Mouse (Mus musculus): Measurements from ENCODE around the gene Akap11. TPM values are rescaled to one million over a fixed set of nuclear protein-coding genes. Genes with fewer than 3 reads are reported as not detected.

The Akap11 gene
- polyA plus RNA-seq, 1 experiment from 2014 or later = 32.4 TPM

DNA sequence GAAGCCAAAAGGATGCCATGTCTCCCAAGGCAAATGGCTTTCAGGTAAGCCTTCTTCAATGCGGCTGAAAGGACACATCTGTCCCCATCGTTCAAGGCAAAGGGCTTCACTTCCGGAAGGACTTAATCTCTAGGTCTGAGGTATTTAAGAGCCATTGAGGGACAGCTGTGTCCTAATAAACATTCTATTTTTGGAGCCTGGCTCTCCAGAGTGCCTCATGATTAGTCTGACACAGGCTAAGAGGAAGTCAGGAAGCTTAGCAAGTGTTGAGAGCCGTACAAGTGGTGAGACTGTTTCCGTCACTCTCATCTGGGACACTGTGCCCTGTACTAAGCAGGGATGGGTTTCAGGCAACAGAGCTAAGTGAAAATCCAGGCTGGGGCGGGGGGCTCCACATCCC is 12.2 kb upstream of the Akap11 start:
- no peaks in the 10 kb centered on the region for H3K4me1 ChIP-seq
- no peak overlapping the region for H3K27ac ChIP-seq (replicated peaks)
- H3K36me3 ChIP-seq = no peaks in the 10 kb centered on the region
- no peaks in the 10 kb centered on the region for H3K9me3 ChIP-seq (replicated peaks)
- 79% methylated on average over 6 of the region's 6 CpGs for WGBS
- H3K27me3 ChIP-seq (replicated peaks) = no peaks in the 10 kb centered on the region
- H3K4me3 ChIP-seq (replicated peaks) = no peak overlapping the region
- H3K4me2 ChIP-seq = no peak overlapping the region
- no peak overlapping the region for H3K9ac ChIP-seq (replicated peaks)
- no peak for ATAC-seq (ENCODE audit: low FRiP score)

DNA sequence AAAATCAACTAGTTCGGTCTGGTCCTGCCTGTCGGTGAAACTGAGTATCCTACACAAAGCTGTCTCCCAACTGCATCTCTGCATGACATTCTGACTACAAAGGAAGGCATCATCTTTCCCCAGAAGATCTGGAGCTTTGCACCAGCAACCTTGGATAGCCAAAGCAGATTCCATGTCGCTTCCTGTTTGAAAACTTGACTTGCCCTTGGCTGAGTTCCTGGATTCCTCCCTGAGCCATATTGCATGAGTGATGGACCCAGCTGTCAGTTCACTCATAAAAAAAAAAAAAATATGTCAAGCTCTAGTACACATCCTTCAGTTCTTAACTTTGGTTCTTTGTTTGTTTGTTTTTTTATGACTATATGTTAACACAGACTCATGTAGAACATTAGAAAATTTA is 4.7 kb upstream of the Akap11 start:
- Histone ChIP-seq H3K9ac (replicated peaks) (no peak overlapping the region), H3K4me2 (no peak overlapping the region), H3K27ac (replicated peaks) (no peak overlapping the region), H3K4me1 (peaks cover 13% of the 10 kb centered on the region; the same call in 1 of the 2 replicates), H3K36me3 (no peaks in the 10 kb centered on the region), H3K9me3 (replicated peaks) (no peaks in the 10 kb centered on the region), H3K4me3 (replicated peaks) (no peak overlapping the region), H3K27me3 (replicated peaks) (no peaks in the 10 kb centered on the region)
- ATAC-seq (ENCODE audit: low FRiP score) = no peak
- WGBS = 93% methylated on average over 3 of the region's 3 CpGs

DNA sequence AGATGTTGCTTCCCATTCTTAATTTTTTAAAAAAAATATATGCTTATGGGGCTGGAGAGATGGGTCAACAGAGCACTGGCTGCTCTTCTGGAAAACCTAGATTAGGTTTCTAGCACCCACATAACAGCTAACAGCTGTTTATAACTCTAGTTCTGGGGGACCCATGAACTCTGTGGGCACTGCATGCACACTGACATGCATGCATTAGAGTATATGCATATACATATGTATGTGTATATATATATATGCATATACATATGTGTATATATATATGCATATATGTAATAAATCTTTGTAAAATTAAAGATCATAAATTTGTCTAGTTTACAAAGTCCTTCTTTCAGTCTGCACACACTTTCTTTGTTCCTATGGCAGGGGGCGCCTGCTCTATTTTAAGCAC is 3.2 kb upstream of the Akap11 start:
- 100% methylated on average over 1 of the region's 1 CpGs for WGBS
- Histone ChIP-seq H3K9ac (replicated peaks) (no peak overlapping the region), H3K36me3 (no peaks in the 10 kb centered on the region), H3K27me3 (replicated peaks) (no peaks in the 10 kb centered on the region), H3K4me3 (replicated peaks) (no peak overlapping the region), H3K27ac (replicated peaks) (no peak overlapping the region), H3K4me1 (peaks cover 23% of the 10 kb centered on the region), H3K9me3 (replicated peaks) (no peaks in the 10 kb centered on the region), H3K4me2 (no peak overlapping the region)
- no peak for ATAC-seq (ENCODE audit: low FRiP score)

DNA sequence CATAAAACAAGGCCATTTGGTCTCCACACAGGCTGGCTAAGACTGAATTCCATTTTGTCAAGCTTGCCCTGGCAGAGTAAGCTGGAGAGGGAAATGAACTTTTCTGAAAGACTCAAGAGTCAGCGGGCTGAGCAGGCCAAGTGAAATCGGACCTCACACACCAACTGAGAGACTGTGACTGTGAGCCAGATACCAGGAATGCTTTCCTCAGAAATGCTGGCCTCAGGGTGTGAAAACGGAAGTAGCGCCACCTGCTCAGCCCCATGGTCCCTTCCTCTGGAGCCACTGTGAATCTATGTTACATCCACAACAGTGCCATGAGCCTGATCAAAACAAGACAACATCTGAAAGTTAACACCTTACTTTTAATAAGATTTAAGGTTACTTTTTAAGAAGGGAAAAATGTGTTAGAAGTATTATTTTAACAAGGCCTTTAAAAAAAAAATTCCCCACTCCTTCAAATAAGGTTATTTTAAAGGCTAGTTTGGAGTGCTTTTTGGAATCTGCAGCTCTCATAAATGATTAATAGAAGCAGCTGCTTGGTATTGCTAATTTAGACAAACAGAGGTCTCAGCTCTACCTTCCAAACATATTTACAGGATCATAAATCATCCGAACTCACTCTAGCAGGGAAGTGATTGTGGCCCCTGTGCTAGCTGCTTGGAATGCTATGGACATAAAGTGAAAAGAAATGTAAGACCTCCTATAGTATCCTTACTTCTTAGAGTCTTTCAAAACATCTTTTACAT is 2.1 kb upstream of the Akap11 start:
- ATAC-seq (ENCODE audit: low FRiP score) = no peak
- no peaks in the 10 kb centered on the region for H3K9me3 ChIP-seq (replicated peaks)
- no peak overlapping the region for H3K4me3 ChIP-seq (replicated peaks)
- 47% methylated on average over 5 of the region's 5 CpGs for WGBS
- peaks cover 32% of the 10 kb centered on the region for H3K4me1 ChIP-seq
- no peak overlapping the region for H3K9ac ChIP-seq (replicated peaks)
- no peaks in the 10 kb centered on the region for H3K36me3 ChIP-seq
- H3K27ac ChIP-seq (replicated peaks) = no peak overlapping the region
- H3K4me2 ChIP-seq = no peak overlapping the region
- no peaks in the 10 kb centered on the region for H3K27me3 ChIP-seq (replicated peaks)

DNA sequence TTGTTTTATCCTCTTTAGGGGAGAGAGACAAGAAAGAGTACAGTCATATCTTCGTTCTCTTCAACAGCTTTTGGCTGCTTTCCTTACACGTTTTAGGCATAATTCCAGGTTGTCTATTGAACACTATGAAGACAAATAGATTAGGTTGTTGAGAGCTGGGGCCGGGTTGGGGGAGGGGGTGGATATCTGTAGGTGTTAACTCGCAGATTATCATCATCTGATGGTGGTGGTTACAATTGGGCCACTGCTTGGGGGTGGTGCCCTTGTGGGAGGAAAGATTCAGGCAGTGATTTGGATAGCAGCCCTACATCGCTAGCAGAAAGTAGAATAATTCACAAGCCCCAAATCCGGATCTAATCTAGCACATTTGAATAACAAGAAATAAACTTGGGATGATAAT is 943 bp upstream of the Akap11 start:
- Histone ChIP-seq H3K9me3 (replicated peaks) (no peaks in the 10 kb centered on the region), H3K4me1 (peaks cover 35% of the 10 kb centered on the region), H3K4me2 (peak overlapping the region; percentile 80), H3K4me3 (replicated peaks) (peak overlapping the region; percentile 97), H3K9ac (replicated peaks) (peak overlapping the region; percentile 60; the same call in 1 of the 2 replicates), H3K36me3 (no peaks in the 10 kb centered on the region), H3K27me3 (replicated peaks) (no peaks in the 10 kb centered on the region), H3K27ac (replicated peaks) (peak overlapping the region; percentile 96)
- 30% methylated on average over 6 of the region's 6 CpGs for WGBS
- peak; percentile 4; the same call in 1 of the 2 replicates for ATAC-seq (ENCODE audit: low FRiP score)

DNA sequence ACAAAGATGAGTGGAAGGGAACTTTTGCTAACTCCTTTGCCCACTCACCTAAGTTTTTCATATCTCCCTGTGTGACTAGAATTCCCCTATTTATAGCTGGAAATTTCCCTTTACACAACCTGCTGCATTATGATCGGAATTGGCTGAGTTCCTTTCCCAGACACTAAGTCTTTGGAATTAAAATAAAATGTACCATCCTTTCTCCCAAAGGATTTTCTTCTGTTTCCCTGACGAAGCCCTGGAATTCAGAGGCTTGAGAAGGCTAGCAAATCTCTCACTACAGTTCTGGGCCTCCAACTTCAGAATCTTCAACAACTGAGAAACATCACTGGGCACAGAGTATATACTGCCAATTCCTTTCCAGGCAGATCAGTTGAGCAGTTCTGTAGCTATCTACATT is 1.2 kb downstream of the Akap11 start:
- no peaks in the 10 kb centered on the region for H3K36me3 ChIP-seq
- H3K4me1 ChIP-seq = peaks cover 43% of the 10 kb centered on the region
- H3K9ac ChIP-seq (replicated peaks) = peak overlapping the region; percentile 98
- H3K4me3 ChIP-seq (replicated peaks) = peak overlapping the region; percentile 97
- peak overlapping the region; percentile 96; the same call in 1 of the 2 replicates for H3K27ac ChIP-seq (replicated peaks)
- no peaks in the 10 kb centered on the region for H3K27me3 ChIP-seq (replicated peaks)
- no peaks in the 10 kb centered on the region for H3K9me3 ChIP-seq (replicated peaks)
- ATAC-seq (ENCODE audit: low FRiP score) = no peak
- H3K4me2 ChIP-seq = peak overlapping the region; percentile 80
- 24% methylated on average over 2 of the region's 2 CpGs for WGBS

DNA sequence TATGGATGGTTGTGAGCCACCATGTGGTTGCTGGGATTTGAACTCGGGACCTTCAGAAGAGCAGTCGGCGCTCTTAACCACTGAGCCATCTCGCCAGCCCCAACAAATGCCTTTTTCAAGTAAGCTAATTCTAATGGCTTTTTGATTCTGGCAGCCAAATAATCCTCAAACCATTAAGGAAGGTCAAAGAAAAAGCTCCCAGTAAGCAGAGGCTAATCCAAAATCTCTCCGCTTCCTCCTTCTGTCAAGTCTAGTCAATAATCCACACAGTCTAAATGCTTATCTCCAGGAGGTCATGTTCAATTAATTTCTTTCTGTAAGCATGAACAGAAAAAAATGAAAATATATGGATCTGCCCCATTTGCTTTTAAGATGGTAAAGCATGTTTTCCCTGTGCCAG is 2.0 kb downstream of the Akap11 start:
- H3K9me3 ChIP-seq (replicated peaks) = no peaks in the 10 kb centered on the region

DNA sequence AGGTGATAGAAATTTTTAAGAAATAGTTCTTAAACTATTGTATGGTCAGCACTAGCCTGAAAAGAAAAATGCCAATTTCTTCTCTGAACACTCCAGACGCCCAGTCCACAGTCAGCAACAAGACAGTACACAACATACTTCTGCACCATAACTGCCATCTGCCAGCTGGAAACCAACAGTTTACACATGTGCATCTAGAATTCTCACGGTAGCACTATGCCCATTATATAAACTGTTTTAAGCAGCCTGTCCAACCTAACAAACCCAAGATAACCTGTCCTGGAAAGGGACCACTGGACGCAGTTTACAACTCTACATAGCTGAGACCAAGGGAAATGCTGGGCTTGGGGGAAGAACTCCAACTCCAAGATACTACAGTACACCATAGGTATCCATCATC is 2.9 kb downstream of the Akap11 start:
- H3K9ac ChIP-seq (replicated peaks) = no peak overlapping the region
- no peaks in the 10 kb centered on the region for H3K9me3 ChIP-seq (replicated peaks)
- no peaks in the 10 kb centered on the region for H3K36me3 ChIP-seq
- H3K4me1 ChIP-seq = peaks cover 59% of the 10 kb centered on the region
- no peak overlapping the region; the same call in 1 of the 2 replicates for H3K4me2 ChIP-seq
- no peaks in the 10 kb centered on the region for H3K27me3 ChIP-seq (replicated peaks)
- no peak overlapping the region for H3K4me3 ChIP-seq (replicated peaks)
- no peak for ATAC-seq (ENCODE audit: low FRiP score)
- H3K27ac ChIP-seq (replicated peaks) = no peak overlapping the region
- 89% methylated on average over 3 of the region's 3 CpGs for WGBS

More for the DNA sequence above, 2.0 kb downstream of the Akap11 start:
- Histone ChIP-seq H3K27me3 (replicated peaks) (no peaks in the 10 kb centered on the region), H3K9ac (replicated peaks) (no peak overlapping the region), H3K27ac (replicated peaks) (no peak overlapping the region), H3K4me2 (peak overlapping the region; percentile 80; the same call in 1 of the 2 replicates), H3K4me3 (replicated peaks) (no peak overlapping the region), H3K4me1 (peaks cover 50% of the 10 kb centered on the region), H3K36me3 (no peaks in the 10 kb centered on the region)
- WGBS = 93% methylated on average over 5 of the region's 5 CpGs
- ATAC-seq (ENCODE audit: low FRiP score) = no peak

DNA sequence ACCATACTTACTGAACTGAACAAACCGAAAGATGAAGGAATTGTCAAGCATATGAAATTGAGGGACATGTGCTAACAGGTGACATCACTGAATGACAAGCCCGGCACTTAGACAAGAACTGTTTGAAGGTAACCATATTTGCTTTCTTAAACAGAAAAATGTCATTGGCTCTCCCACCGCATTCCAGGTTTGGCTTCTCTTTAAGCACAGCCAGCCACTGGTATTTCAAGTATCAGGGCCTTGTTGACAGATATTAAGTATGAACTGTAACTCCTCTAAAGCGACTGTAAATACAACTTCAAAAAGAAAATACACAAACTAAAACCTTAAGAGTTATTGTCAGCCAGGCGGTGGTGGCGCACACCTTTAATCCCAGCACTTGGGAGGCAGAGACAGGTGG is 4.3 kb downstream of the Akap11 start:
- ATAC-seq (ENCODE audit: low FRiP score) = no peak
- no peaks in the 10 kb centered on the region for H3K27me3 ChIP-seq (replicated peaks)
- H3K4me1 ChIP-seq = peaks cover 51% of the 10 kb centered on the region
- no peak overlapping the region for H3K4me2 ChIP-seq
- H3K9me3 ChIP-seq (replicated peaks) = no peaks in the 10 kb centered on the region
- no peak overlapping the region for H3K27ac ChIP-seq (replicated peaks)
- no peak overlapping the region for H3K9ac ChIP-seq (replicated peaks)
- H3K36me3 ChIP-seq = no peaks in the 10 kb centered on the region
- 95% methylated on average over 6 of the region's 6 CpGs for WGBS
- no peak overlapping the region for H3K4me3 ChIP-seq (replicated peaks)

DNA sequence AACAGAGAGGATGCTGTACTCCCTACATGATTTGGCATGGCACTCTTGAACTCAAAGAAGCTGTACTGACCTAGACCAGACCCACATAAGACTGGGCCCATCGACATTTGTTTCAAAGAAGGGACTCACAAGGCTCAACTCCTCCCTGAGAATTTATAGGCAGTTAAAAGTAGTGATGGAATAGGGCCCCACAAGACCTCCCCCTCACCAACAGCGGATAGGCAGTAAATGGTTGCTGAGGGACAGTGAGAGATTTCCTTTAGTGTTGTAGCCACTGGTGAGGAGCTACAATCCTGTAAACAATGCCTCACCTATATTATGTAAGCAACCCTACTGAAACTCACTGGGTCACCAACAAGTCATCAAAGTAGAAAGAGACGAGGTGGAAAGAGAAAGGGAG is 6.4 kb downstream of the Akap11 start:
- 29% methylated on average over 3 of the region's 3 CpGs for WGBS
- Histone ChIP-seq H3K27me3 (replicated peaks) (no peaks in the 10 kb centered on the region), H3K4me1 (peaks cover 57% of the 10 kb centered on the region), H3K9me3 (replicated peaks) (no peaks in the 10 kb centered on the region), H3K9ac (replicated peaks) (no peak overlapping the region), H3K36me3 (no peaks in the 10 kb centered on the region), H3K27ac (replicated peaks) (no peak overlapping the region), H3K4me2 (no peak overlapping the region), H3K4me3 (replicated peaks) (no peak overlapping the region)
- ATAC-seq (ENCODE audit: low FRiP score) = no peak

DNA sequence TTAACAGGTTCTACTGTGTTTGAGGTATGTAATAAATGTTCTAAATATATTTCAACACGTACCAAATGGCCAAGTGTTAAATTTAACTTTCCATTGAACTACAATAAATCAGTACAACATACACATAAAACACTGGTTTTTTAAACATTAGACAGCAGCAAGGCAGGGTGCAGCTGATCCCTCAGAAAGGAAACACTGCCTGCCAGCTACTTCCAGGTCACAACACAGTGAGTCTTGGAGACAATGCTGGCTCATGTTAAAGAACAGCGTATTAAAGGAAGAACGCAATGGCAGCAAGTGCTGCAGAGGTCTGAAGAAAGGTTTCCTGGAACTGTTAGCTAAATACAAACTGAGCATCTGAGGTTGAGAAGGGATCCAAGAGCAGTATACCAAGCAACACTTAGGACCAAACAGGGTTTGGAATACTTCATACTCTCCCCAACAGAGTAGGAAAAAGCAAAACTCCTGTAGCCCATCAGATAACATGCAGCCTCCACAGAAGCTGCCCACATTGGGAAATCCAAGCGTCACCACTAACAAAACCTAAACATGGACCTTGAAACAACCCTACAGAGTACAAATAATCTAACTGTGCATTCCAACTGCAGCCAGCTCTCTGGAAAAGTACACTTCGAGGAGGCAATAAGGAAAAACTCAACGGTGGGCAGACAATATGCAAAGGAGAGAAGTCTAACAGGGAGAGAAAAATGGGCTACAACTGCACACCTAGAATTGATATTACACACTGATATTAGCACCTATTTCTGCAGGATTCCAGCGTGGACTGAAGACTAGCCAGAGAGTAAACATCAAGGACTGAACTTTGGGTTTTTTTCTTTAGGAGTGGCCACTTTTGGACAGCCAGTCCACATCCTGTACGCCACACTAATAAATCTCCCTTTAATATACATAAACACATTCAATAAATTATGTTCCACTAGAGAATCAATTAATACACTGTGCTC is 7.9 kb downstream of the Akap11 start:
- Histone ChIP-seq H3K4me1 (peaks cover 44% of the 10 kb centered on the region), H3K36me3 (no peaks in the 10 kb centered on the region), H3K4me3 (replicated peaks) (no peak overlapping the region), H3K27me3 (replicated peaks) (no peaks in the 10 kb centered on the region), H3K9me3 (replicated peaks) (no peaks in the 10 kb centered on the region), H3K4me2 (no peak overlapping the region), H3K9ac (replicated peaks) (no peak overlapping the region), H3K27ac (replicated peaks) (no peak overlapping the region; the same call in 1 of the 2 replicates)
- WGBS = 77% methylated on average over 8 of the region's 8 CpGs
- no peak for ATAC-seq (ENCODE audit: low FRiP score)

DNA sequence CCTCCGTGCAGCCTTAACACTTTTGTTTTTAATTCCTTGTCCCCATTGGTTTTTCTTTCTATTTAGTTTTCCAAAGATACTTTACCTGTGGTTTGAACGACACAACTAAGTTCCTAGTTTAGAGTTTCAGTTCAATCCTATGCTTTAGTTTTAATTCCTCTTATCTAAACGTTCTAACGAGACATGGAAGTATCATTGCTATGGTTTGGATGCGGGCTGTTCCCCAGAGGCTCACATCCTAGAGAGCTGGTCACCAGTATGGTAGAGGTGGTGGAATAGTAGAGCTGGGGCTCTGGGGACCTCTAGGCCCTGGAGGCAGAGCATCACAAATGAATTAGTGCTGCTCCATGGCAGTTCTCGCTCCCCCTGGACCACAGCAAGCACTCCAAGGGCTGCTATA is 9.7 kb downstream of the Akap11 start:
- Histone ChIP-seq H3K4me1 (peaks cover 40% of the 10 kb centered on the region), H3K4me2 (no peak overlapping the region), H3K9me3 (replicated peaks) (no peaks in the 10 kb centered on the region), H3K9ac (replicated peaks) (no peak overlapping the region), H3K27me3 (replicated peaks) (no peaks in the 10 kb centered on the region), H3K4me3 (replicated peaks) (no peak overlapping the region), H3K36me3 (no peaks in the 10 kb centered on the region), H3K27ac (replicated peaks) (no peak overlapping the region)
- 55% methylated on average over 6 of the region's 6 CpGs for WGBS
- ATAC-seq (ENCODE audit: low FRiP score) = no peak
